Mouse (Mus musculus) thymus, postnatal 10 days (tissue): ENCODE results near the gene Tmem171.

ENCODE experiments used
- DNase-seq, 2 experiments: peaks; one replicate each; pipeline ENCODE4 v3.0.0; 2021; ENCODE audit warnings: low spot score in 2 of 2

Tmem171 gene

DNA sequence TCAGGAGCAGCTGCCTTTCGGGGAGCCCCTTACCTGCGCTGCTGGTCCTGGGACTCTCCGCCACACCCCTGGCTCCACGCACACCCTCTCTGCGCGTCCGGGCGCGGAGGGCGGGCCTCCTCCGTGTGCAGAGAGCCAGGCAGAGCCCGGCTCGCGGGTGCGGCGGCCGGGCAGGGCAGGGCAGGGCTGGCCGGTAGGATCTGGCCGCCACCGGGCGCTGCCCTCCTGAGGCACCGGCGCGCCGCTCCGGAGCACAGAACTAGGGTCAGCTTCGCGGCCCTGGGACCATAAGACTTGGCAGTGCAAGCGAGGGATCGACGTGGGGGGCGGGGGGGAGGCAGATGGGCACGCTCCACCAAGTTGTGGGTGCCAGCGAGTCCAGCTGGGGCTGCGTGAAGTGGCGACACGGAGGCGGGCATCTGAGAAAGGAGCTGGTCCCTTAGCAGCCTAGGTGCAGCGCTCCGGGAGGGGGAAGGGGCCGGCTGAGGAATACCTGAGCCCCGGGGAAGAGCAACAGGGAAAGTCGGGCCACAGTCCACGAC is at the start of gene Tmem171:
Tmem171 (minus strand) TSS at position 62 of the 542 bp plus-strand sequence.
- DNase-seq: no peak

DNA sequence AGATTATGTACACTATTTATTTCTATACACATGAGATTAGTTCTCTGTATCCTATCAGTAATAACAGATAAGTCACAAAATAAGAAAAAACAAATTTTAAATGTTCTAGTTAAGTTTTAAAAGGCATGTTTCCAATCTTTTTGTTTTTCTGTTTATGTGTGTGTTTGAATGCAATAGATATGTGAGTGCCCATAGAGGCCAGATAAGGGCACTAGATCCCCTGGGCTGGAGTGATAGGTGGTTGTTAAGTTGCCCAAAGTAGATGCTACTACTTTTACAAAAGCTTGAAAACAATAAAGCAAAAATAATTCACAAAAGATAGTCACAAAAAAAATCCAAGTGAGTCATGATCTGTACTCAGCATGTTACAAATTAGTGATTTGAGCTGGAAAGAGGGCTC is 49.2 kb upstream of the Tmem171 start:
- no peak for DNase-seq

DNA sequence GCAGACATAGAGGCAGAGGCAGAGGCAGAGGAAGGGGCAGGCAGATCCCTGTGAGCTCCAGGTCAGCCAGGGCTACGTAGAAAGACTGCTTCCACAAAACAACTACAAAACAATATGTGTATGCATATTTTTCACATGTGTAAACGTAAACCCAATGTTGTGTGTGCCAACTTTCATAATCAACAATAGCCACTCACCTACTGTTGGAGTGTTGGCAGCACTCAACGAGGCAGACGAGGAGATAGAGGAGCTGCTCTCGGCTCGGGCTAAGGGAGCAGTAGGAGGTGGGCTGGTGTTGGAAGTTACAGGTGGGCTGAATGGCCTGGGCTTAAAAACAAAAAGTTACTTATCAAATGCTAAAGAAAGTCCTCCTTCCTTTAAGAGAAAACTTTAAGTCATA is 48.6 kb upstream of the Tmem171 start:
- no peak for DNase-seq

DNA sequence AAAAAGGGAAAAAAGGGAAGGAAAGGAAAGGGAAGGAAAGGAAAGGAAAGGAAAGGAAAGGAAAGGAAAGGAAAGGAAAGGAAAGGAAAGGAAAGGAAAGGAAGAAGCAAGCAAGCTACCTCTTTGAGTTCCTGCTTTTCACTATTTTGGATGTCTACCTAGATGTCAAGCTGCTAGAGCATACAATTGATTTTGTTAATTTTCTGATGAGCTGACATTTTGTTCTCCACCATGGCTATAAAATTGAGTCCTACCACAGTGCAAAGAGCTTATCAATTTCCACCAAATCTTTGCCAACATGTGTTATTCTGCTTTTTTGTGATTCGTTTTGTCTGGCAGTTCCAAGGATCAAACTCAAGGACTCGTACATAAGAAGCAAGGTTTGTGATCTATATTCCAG is 43.6 kb upstream of the Tmem171 start:
- DNase-seq: no peak

DNA sequence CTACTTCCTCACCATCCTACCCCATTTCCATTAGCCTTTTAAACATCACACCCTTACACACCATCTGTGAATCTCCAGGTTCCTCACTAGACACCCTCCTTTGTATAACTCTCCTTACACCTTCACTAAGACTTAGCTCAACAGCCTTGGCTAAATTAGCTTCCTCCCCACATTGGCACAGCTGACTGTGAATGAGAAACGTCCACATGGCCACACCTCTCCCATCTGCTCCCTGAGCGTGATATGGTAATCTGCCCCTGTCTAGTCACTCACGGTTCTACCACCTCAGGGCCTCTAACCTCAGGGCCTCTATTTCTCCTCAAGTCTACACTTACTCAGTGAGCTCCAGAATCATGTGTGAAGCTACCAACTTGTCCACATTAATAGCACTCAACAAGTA is 38.7 kb upstream of the Tmem171 start:
- no peak for DNase-seq

DNA sequence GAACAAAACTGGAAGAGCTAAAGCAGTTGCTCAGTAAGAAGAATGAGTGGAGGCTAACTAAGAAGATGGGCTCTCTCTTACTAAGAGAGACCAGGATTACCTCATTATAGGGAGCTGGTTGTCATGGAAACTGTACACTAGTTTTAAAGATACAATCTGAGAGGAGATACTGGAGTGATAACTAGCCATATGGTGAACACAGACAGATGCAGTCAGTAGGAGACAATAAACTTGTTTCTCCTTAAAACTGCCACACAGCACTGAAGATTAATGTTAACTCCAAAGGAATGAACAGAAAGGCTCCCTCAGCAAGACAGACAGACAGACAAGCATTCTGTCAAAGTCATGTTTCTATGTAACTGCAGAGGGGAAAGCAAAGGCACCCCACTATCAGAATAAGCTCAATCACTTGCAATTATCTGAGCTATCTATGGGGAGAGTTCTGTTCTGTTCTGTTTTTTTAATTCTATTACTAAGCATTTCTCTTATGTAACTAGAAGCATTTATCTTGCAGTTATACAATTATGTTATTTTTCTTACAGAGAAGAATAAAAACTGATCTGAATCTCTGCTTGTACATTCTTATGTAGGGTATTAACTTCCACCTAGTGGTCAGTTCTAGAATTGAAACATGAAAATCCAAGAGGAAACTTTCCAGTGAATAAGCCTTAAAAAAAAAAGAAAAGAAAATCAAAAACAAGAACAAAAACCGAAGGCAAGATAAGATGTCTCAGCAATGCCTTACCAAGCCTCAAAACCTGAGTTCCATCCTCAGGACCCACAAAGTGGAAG is 34.8 kb upstream of the Tmem171 start:
- no peak for DNase-seq

DNA sequence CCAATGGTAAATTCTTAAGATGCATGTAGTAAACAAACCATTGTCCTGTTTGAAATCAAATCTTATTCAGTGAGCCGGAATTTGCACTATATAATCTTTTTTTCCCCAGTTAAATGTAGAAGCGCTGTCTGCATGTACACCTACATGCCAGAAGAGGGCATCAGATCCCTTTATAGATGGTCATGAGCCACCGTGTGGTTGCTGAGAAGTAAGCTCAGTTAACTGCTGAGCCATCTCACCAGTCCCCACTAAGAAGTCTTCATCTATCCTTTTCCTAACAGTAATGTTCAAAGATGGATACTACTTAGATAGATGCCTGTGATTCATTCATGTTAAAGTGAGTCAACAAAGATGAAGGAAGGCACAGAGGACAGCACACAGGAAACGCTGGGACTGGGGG is 31.9 kb upstream of the Tmem171 start:
- DNase-seq: no peak

DNA sequence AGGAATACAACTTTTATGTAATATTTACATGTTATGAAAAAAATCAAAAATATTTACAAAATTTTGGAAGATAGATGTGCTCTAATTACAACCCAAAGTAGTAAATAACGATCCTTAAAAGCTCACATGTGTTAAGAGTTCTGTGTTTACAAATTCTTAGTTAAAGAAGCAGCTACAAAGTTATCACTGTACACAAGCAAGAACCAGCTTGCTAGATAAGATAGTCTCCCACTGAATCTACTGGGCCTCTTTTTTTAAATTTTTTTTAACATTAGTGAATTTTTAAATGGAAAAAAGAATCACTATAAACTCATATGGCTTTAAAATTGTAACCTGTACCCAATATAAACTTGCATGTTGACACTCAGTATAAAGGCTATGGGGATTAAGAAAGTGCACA is 28.8 kb upstream of the Tmem171 start:
- no peak for DNase-seq

DNA sequence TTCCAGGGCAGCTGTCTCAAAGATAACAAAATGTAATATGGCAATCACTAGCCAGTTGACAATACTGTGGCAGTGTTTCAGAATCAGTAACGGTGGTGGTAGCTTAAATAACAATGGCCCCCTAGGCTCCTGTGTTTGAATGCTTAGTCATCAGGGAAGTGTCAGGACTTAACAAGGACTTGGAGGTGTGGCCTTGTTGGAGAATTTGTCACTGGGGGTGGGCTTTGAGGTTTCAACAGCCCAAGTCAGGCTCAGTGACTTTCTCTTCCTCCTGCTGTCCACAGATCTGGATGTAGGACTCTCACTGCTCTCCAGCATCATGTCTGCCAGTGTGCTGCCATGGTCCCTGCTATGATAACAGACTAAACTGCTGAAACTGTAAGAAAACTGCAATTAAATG is 27.7 kb upstream of the Tmem171 start:
- no peak for DNase-seq

DNA sequence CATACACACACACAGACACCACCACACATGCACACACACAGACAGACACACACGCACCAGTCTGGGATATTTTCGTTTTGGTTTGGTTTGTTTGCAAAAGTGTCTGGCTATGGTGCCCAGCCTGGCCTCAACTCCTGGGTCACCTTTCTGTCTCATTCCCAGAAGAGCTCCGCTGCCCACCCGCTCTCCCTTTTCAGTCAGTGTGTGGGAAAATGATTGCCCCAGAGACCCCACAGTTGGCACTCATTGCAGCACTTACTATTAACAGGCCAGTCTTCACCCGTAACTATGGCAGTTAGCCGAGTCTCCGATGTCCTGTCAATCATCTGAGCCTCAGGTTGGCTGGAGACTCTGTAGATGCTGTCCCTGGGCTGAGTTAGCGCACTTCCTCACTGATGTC is 21.5 kb upstream of the Tmem171 start:
- DNase-seq: no peak

DNA sequence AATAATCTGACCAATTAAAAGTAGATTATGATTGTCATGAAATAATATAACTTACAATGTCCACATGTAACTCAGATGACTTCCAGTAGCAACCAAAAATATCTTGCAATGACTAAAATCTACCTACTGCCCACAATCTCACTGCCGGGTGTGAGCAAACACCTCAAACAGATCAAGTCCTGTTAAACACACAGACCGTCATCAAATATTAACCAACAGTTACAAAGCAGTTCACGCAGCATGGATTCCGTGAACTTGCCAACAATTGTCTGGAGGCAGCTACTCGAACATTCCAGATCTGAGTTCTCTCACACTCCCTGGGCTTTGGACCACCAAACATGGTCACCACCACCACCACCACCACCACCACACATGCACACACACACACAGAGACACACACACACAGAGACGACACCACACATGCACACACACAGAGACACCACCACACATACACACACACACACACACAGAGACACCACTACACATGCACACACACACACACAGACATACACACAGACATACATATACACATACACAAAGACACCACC is 20.9 kb upstream of the Tmem171 start:
- no peak for DNase-seq

DNA sequence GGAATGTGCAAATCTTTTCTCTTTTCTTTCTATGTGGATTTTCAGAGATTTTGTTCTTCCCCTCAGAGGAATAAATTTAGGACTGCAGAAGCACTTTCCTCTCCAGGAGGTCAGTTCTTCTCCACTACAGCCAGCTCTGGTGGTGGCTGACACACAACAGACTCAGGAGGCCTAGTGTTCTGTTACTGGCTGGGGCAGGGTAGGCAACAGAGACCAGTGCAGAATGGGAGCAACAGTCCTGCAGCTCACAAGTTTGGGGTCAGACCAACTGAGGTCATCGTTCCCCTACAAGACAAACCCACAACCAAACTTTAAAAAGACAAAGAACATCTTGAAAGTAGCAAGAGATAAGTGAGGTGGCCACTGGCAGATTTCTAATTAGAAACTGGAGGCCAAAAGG is 16.0 kb upstream of the Tmem171 start:
- DNase-seq: no peak

DNA sequence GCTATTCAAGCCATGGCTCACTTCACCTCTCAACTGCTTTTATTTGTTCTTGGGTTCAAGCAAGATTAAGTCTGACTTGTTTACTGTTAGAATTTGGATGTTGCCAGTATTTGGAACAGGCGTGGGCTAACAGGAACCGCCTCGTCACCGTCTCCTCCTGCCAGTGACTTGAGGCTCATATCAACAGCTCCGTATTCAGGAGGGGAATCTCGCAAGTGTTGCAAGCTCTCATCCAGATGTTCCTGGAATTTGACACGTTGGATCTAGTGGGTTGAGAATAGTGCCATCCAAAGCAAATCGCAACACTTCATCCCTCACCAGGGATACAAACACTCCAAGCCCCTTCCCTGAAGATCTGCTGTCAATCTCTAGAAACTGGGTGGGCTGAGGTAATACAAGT is 15.6 kb upstream of the Tmem171 start:
- no peak for DNase-seq

DNA sequence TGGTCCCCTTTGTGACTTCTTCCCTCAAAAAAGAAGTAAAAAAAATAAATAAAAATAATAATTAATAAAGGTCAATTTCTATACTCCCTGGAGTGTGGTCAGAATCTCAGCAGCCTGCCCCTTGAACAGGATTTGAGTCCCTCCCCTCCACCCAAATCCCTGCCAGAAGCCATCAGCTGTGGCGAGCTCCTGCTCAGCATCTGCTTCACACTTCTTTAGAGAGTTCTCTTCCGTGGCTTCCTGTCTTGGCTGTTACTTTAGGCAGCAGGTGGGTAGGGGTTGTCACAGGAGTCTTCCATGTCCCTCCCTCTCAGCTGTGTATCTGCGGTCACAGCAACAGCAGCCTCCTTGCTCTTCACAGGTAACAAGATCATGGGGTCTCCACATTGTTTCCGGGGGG is 10.9 kb upstream of the Tmem171 start:
- no peak for DNase-seq

DNA sequence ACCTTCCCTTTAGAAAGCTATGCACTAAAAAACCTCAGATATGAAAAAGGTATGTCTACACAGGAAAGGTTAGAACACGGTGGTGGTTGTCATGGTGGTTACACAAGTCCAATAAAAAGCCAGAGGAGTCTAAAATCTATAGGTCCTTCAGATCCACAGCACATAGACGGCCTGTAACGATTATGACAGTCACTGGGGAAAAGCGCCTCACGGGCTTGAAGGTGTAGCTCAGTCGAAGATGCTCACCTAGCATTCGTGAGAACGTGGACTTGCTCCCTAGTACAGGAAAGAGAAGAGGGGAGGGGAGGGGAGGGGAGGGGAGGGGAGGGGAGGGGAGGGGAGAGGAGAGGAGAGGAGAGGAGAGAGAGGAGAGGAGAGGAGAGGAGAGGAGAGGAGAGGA is 9.2 kb upstream of the Tmem171 start:
- DNase-seq: no peak

DNA sequence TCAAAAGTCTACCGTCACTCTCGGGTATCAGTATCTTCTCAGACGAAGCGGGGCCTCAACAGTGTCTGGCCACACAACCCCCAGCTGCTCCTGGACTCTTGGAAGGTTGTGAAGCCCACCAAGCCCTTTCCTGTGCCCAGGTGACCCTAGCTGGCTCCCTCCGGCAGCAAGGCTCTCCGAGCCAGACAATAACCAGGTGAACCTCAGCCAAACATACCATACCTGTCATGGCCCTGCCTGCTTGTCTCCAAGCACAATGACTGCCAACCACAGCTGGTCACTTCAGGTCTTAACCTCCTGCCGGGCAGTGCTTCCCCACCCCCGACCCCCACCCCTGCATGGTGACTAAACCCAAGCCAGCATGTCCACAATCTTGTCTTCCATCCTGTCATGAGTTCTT is 7.7 kb upstream of the Tmem171 start:
- no peak for DNase-seq

DNA sequence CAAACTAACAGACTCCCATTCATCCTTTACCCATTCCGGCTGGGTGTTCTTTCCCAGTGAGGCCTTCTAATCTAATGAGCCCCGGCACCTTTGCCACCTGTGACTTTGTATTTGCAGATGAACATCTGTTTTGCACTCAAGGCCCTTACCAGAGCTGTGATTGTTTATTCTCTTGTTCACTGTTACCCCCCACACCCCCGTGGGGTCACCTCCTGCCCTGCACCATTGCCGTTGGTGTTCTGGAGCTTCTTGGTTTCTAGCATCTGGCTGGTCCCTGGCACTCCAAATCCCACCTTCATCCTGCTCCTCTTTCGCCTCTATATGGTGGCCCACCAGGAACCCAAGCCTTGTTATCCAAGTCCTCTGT is 6.7 kb upstream of the Tmem171 start:
- DNase-seq: no peak

DNA sequence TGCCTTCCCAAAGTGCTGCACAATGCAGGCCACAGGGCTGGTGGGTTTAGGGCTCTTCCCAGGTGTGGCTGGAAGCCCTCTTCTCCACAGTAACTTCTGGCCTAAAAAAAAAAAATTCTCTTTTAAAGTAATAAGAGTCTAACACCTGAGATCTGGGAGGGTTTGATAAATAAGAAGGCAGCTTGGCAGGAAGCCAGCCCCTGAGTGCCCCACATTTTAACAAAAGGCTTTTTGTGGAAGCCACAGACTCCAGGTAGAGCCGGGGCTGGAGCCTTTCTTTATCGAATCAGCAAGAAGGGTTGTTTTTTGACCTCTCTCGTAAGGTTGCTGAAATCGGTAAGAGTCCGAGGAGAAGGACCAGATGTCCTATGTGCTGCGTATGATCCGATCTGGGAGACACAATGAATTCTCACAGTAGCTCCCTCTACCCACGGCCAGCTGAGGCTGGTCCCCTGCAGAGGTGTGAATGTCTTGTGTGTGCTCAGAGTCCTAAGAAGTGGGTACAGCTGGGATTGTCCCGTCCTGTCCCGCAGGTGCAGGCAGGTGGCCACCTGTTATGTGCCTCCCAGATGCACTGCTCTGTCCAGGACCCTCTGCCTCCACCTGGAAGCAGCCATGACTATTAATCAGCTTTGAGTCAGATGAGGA is 6.2 kb upstream of the Tmem171 start:
- DNase-seq: no peak

DNA sequence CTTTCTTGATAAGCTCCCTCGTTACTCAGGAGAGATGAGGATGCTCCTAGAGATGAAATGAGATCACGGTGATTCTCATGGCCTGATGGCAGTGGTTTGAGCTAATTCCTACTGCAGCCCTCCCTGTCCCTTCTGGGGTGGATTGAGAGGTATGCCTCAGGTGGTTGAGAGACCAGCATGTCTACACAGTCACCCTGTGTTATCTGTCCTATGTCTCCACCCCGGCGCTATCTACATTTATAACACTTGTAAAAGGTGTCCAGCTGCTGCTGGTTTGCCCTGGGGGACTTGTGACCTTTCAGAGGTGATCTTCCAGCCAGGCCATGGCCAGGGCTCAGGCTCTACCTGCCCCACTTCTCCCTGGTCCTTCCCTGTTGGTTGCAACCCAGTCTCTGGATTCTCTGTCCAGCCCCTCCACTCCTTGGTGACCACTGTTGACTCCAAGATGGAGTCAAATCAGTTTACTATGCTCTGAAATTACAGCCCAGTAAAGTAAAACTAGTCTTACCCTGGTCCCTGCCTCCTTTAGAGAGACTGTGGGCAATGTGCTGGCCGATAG is 5.4 kb upstream of the Tmem171 start:
- DNase-seq: no peak

DNA sequence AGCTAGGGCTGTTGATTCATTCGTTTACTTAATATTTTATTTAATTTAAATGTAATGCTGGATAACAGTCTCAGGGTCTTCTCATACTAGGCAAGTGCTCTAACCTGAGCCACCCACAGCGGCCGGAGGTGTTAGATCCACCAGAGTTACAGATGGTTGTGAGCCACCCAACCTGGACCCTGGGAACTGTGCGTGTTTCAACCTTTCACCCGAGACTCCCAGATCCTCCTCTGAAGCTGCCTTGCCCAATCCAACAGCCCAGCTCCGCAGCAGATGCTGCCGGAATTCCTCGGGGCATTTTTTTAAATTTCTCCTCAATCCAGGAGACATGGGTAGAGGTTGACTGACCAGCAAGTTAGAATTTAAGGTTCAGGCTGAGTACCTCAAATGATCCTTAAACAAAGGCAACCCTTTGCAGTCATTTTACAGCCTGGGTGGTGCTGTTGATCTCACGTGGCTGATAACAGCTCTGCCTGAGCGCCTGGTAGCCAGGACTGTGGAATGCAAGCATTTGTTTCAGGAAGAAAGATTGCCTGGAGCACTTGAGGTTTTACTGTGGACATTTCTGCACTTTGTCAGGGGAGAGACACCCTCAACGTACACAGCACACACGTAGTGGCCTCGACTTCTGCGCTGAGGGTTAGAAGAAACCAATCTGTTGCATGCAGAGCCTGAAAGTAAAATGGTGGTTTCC is 4.6 kb upstream of the Tmem171 start:
- DNase-seq: no peak

DNA sequence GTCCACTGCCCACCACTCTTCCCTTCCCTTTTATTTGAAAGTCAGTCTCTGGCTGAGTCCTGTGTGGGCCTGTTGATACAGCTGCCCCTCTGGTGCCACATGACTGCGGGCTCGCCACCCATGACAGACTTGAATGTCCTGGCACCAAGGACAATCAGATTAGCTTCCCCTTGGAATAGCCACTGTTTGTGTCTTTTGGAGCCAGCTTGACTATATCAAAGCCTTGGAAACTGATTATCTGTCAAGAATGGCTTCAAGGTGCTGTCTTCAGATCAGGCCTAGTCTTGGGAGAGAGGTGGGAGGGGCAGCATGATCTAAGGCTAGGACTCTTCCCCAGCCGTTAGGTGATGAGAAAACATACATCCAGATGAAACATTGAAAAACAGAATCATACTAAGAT is 2.1 kb upstream of the Tmem171 start:
- no peak for DNase-seq

DNA sequence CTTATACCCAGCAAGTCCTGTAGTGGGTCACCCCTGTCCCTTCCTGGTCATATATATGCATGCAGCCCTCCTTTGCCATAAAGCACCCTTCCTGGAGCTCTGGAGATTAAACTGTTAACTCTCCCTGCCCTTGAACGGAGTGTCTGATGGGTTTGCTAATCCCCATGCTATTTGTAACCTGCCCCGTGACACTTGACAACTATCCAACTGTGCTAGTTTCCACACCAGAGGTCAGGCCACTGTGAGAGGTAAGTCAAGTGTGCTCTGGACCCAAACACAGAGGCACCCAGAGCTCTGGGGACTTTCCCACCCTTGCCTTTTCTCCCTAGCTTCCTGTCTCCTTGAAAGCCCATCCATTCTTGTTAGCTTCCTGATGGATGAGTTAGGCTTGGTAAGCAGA is 912 bp upstream of the Tmem171 start:
- no peak for DNase-seq
